Mouse (Mus musculus) lung, postnatal 0 days (tissue): ENCODE results near the gene Prkar1a. TPM values are rescaled to one million over a fixed set of nuclear protein-coding genes. Genes with fewer than 3 reads are reported as not detected.
"Not testable (repeated sequence)": the region's sequence is repeated elsewhere in the genome, so short reads cannot be mapped to it uniquely, and the experiment has no call there.

Experiments
- ATAC-seq: fragments of 200-750 bp; cut with Nextera tagmentation; 2 replicates; pipeline ENCODE4 v1.8.0; 2017; ENCODE audit warnings: moderate library complexity
- DNase-seq: peaks from one replicate; pipeline ENCODE4 v3.0.0-alpha.2; 2016; ENCODE audit warnings: low spot score
- H3K27ac ChIP-seq: fragments of 300-500 bp; sonication (generic); 2 replicates; pipeline ENCODE4 v1.5.1; 2014; ENCODE audit warnings: antibody characterized with exemption, mild to moderate bottlenecking, low read length, mixed read lengths
- H3K27me3 ChIP-seq: fragments of 300-500 bp; sonication (generic); replicated peaks from 2 replicates; pipeline ENCODE4 v1.6.1; 2014; ENCODE audit warnings: low read length, mixed read lengths; ENCODE audit not compliant: insufficient read depth
- H3K36me3 ChIP-seq: fragments of 300-500 bp; sonication (generic); 2 replicates; pipeline ENCODE4 v1.6.1; 2014; ENCODE audit warnings: low read length, mixed read lengths; ENCODE audit not compliant: insufficient read depth
- H3K4me1 ChIP-seq: fragments of 300-500 bp; sonication (generic); 2 replicates; pipeline ENCODE4 v1.6.1; 2014; ENCODE audit warnings: antibody characterized with exemption, low read depth, low read length, mixed read lengths; ENCODE audit not compliant: insufficient read depth
- H3K4me2 ChIP-seq: fragments of 300-500 bp; sonication (generic); replicated peaks from 2 replicates; pipeline ENCODE4 v1.6.1; 2014; ENCODE audit warnings: low read depth, mild to moderate bottlenecking, low read length, moderate library complexity, mixed read lengths
- H3K4me3 ChIP-seq: fragments of 300-500 bp; sonication (generic); 2 replicates; pipeline ENCODE4 v1.5.1; 2014; ENCODE audit warnings: low read depth, low read length
- H3K9ac ChIP-seq: fragments of 300-500 bp; sonication (generic); replicated peaks from 2 replicates; pipeline ENCODE4 v1.6.1; 2014; ENCODE audit warnings: low read depth, mild to moderate bottlenecking
- H3K9me3 ChIP-seq: fragments of 300-500 bp; sonication (generic); 2 replicates; pipeline ENCODE4 v1.6.1; 2016; ENCODE audit warnings: low read length, mixed read lengths
- CTCF ChIP-seq: IDR thresholded peaks from 2 replicates; pipeline ENCODE4 v1.5.1; 2016; ENCODE audit warnings: antibody characterized with exemption, mild to moderate bottlenecking
- EP300 ChIP-seq: IDR thresholded peaks from 2 replicates; pipeline ENCODE4 v1.6.1; 2016; ENCODE audit warnings: antibody characterized with exemption, mild to moderate bottlenecking, control low read depth
- WGBS: fragments of 180-500 bp; shearing (Covaris S2); extraction: QIAGEN DNeasy Blood & Tissue Kit; methylation state at CpG from one replicate; pipeline ENCODE4 v1.1.7; 2014; 5-methylcytosine and 5-hydroxymethylcytosine counted together
- polyA plus RNA-seq: library from polyadenylated mRNA; unstranded; fragments of >200 nt; fragmentation: Nextera tagmentation; extraction: Ambion mirVana; gene quantifications from 2 replicates; pipeline ENCODE4 v1.2.1, GENCODE M21; 2015

The Prkar1a gene
- polyA plus RNA-seq, 1 experiment from 2014 or later = 305 TPM

GRCm38 (mm10) chr11:109611303-109612149 is 37.7 kb upstream of the Prkar1a start, which contains the start of gene Wipi1:
TSS of gene Wipi1 (minus strand) at chr11:109611967.
- ATAC-seq = peak; percentile 94
- H3K4me2 ChIP-seq = peak within 1 kb of the TSS; percentile 76
- H3K9ac ChIP-seq = peak within 1 kb of the TSS; percentile 92
- no peaks in the 10 kb centered on the region for H3K9me3 ChIP-seq
- peak within 1 kb of the TSS; percentile 73 for H3K4me3 ChIP-seq
- TF ChIP-seq EP300 (no peak), CTCF (no peak)
- H3K27ac ChIP-seq = peak within 1 kb of the TSS; percentile 94
- peak; percentile 100 for DNase-seq
- H3K4me1 ChIP-seq = peaks cover 12% of the 10 kb centered on the region; the same call in 1 of the 2 replicates
- under 1% methylated on average over 46 of the region's 58 CpGs for WGBS
- no peaks in the 10 kb centered on the region for H3K27me3 ChIP-seq
- H3K36me3 ChIP-seq = no peaks in the 10 kb centered on the region

- no peak overlapping the region for H3K4me3 ChIP-seq
- TF ChIP-seq EP300 (no peak), CTCF (no peak)
- no peak overlapping the region for H3K4me2 ChIP-seq
- no peak for DNase-seq
- 59% methylated on average over 7 of the region's 7 CpGs for WGBS
- H3K9me3 ChIP-seq = no peaks in the 10 kb centered on the region
- H3K27me3 ChIP-seq = no peaks in the 10 kb centered on the region
- no peak for ATAC-seq
- no peak overlapping the region for H3K27ac ChIP-seq
- no peak overlapping the region for H3K9ac ChIP-seq
- peaks cover 12% of the 10 kb centered on the region; the same call in 1 of the 2 replicates for H3K4me1 ChIP-seq
- H3K36me3 ChIP-seq = no peaks in the 10 kb centered on the region
Measured at GRCm38 (mm10) chr11:109612871-109613529, 36.2 kb upstream of the Prkar1a start.

- WGBS = 39% methylated on average over 9 of the region's 9 CpGs
- no peak for ATAC-seq
- Histone ChIP-seq H3K36me3 (no peaks in the 10 kb centered on the region), H3K4me2 (no peak overlapping the region), H3K27me3 (no peaks in the 10 kb centered on the region), H3K27ac (no peak overlapping the region), H3K9ac (no peak overlapping the region), H3K4me1 (peaks cover 3% of the 10 kb centered on the region; the same call in 1 of the 2 replicates), H3K9me3 (no peaks in the 10 kb centered on the region), H3K4me3 (no peak overlapping the region)
- DNase-seq = peak; percentile 25
- TF ChIP-seq EP300 = no peak
- no peak for TF ChIP-seq CTCF
Measured at GRCm38 (mm10) chr11:109615286-109615685, 33.9 kb upstream of the Prkar1a start.

- DNase-seq = no peak
- H3K9me3 ChIP-seq = no peaks in the 10 kb centered on the region
- no peak for TF ChIP-seq CTCF
- no peak overlapping the region for H3K4me3 ChIP-seq
- WGBS = 53% methylated on average over 4 of the region's 4 CpGs
- no peak for ATAC-seq
- H3K27me3 ChIP-seq = no peaks in the 10 kb centered on the region
- no peaks in the 10 kb centered on the region for H3K4me1 ChIP-seq
- H3K4me2 ChIP-seq = no peak overlapping the region
- no peak overlapping the region for H3K9ac ChIP-seq
- no peaks in the 10 kb centered on the region for H3K36me3 ChIP-seq
- H3K27ac ChIP-seq = peak overlapping the region; percentile 35; the same call in 1 of the 2 replicates
Measured at GRCm38 (mm10) chr11:109616352-109616751, 32.9 kb upstream of the Prkar1a start.

- ATAC-seq = no peak
- Histone ChIP-seq H3K27me3 (no peaks in the 10 kb centered on the region), H3K36me3 (no peaks in the 10 kb centered on the region), H3K9ac (no peak overlapping the region), H3K4me3 (no peak overlapping the region), H3K27ac (peak overlapping the region; percentile 35; the same call in 1 of the 2 replicates), H3K4me1 (no peaks in the 10 kb centered on the region), H3K9me3 (no peaks in the 10 kb centered on the region), H3K4me2 (no peak overlapping the region)
- peak; percentile 17 for DNase-seq
- WGBS = 34% methylated on average over 4 of the region's 4 CpGs
- TF ChIP-seq CTCF = no peak
- TF ChIP-seq EP300 = no peak
Measured at GRCm38 (mm10) chr11:109616766-109617165, 32.4 kb upstream of the Prkar1a start.

GRCm38 (mm10) chr11:109619055-109619454 is 30.1 kb upstream of the Prkar1a start:
- not testable (repeated sequence) for ATAC-seq, H3K9me3 ChIP-seq, H3K9ac ChIP-seq, H3K27ac ChIP-seq, H3K36me3 ChIP-seq, H3K4me2 ChIP-seq, H3K4me1 ChIP-seq, H3K4me3 ChIP-seq, H3K27me3 ChIP-seq
- TF ChIP-seq CTCF = peak; percentile 75
- 26% methylated on average over 8 of the region's 8 CpGs for WGBS
- DNase-seq = peak; percentile 57
